Comparison of ENCODE assay signal across 20 mouse cellular contexts in the genomic region with DNA sequence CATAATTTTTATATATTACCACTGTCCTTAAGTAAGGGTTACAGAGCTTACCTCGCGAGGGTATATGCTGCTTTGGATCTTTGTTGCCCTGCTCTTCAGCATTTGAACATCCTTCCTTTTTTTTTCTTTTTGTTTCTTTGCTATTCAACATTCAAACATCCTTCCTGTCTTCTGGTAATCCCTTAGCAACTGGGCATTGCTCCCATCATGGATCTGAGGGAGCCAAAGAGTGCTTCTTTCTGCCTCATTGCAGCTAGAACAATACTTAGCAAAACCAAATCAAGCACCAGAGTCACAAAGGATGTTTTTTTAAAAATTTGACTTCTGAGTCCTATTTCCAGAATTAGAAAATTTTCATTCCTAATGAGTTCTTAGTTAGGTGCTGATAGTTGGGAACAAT. TPM values are rescaled to one million over a fixed set of nuclear protein-coding genes. Genes with fewer than 3 reads are reported as not detected.
DNase-seq lines count a peak whose midpoint lies in the region; ATAC-seq and TF ChIP-seq lines count a peak whose summit lies in the region.
"Had no signal": no experiment of that assay in that cellular context is flagged by ENCODE, and none has a peak within 500 bp of the region (broad histone marks: within the 10 kb centered on the region; RNA-seq: fewer than 3 reads in every experiment).

No protein-coding gene starts in this region.

- no peak overlapping the region for H3K4me2 ChIP-seq in hindbrain, embryonic 16.5 days (ENCODE audit: low read length)
- H3K4me2 ChIP-seq in hindbrain, embryonic 12.5 days (replicated peaks): no peak overlapping the region
- H3K4me2 ChIP-seq: embryonic facial prominence, embryonic 15.5 days; heart, embryonic 13.5 days had no signal

- 70% methylated on average over 2 of the region's 2 CpGs for WGBS in hindbrain, embryonic 16.5 days
- WGBS in hindbrain, embryonic 12.5 days: 92% methylated on average over 2 of the region's 2 CpGs

- no peaks in the 10 kb centered on the region for H3K9me3 ChIP-seq in hindbrain, embryonic 16.5 days (ENCODE audit: control insufficient read depth, low read length)
- no peaks in the 10 kb centered on the region for H3K9me3 ChIP-seq in hindbrain, embryonic 12.5 days (replicated peaks)
- H3K9me3 ChIP-seq: embryonic facial prominence, embryonic 15.5 days; forebrain, embryonic 10.5 days; heart, embryonic 13.5 days had no signal

- H3K27ac ChIP-seq in hindbrain, embryonic 16.5 days (ENCODE audit: low read depth, low read length): no peak overlapping the region
- H3K27ac ChIP-seq in hindbrain, embryonic 12.5 days: no peak overlapping the region
- H3K27ac ChIP-seq: embryonic facial prominence, embryonic 15.5 days; forebrain, embryonic 10.5 days; heart, embryonic 13.5 days had no signal

- no peak for TF ChIP-seq CTCF in brain, embryonic 14.5 days (IDR thresholded peaks at IDR 0.05; ENCODE audit: borderline replicate concordance, extremely low read depth, insufficient read depth, insufficient read length)

- H3K4me3 ChIP-seq in hindbrain, embryonic 16.5 days (ENCODE audit: low read length): no peak overlapping the region
- no peak overlapping the region for H3K4me3 ChIP-seq in hindbrain, embryonic 12.5 days
- H3K4me3 ChIP-seq: embryonic facial prominence, embryonic 15.5 days; erythroblast, embryonic 14.5 days; forebrain, embryonic 10.5 days; heart, embryonic 13.5 days had no signal

- intact Hi-C loops in left cerebral cortex, postnatal 4 days (cut with DNase I): no loop called here

- H3K36me3 ChIP-seq in hindbrain, embryonic 16.5 days (ENCODE audit: control insufficient read depth, insufficient read depth, low read length): no peaks in the 10 kb centered on the region
- no peaks in the 10 kb centered on the region for H3K36me3 ChIP-seq in hindbrain, embryonic 12.5 days
- H3K36me3 ChIP-seq: embryonic facial prominence, embryonic 15.5 days; forebrain, embryonic 10.5 days; heart, embryonic 13.5 days had no signal

- no peak for TF ChIP-seq POLR2A in brain, embryonic 14.5 days (IDR thresholded peaks at IDR 0.05; ENCODE audit: borderline replicate concordance, extremely low read depth, insufficient read depth, insufficient read length, poor library complexity, severe bottlenecking)

- H3K9ac ChIP-seq in hindbrain, embryonic 16.5 days (ENCODE audit: low read depth, low read length): no peak overlapping the region
- no peak overlapping the region for H3K9ac ChIP-seq in hindbrain, embryonic 12.5 days
- H3K9ac ChIP-seq: embryonic facial prominence, embryonic 15.5 days; heart, embryonic 13.5 days had no signal

- ATAC-seq in hindbrain, embryonic 16.5 days: 0 out of 2 replicates have a peak, but pooled peaks have one; percentile 56
- ATAC-seq in hindbrain, embryonic 12.5 days (ENCODE audit: low FRiP score): no peak
- ATAC-seq: activated CD4-positive, CD25-positive, alpha-beta regulatory T cell, adult 4 months; forebrain, embryonic 14.5 days; intestine, embryonic 16.5 days; Patski had no signal

- no peaks in the 10 kb centered on the region for H3K4me1 ChIP-seq in hindbrain, embryonic 16.5 days (ENCODE audit: control insufficient read depth, insufficient read depth, low read depth, low read length)
- H3K4me1 ChIP-seq in hindbrain, embryonic 12.5 days: no peaks in the 10 kb centered on the region
- H3K4me1 ChIP-seq: embryonic facial prominence, embryonic 15.5 days; forebrain, embryonic 10.5 days; heart, embryonic 13.5 days had no signal

- no peaks in the 10 kb centered on the region for H3K27me3 ChIP-seq in hindbrain, embryonic 16.5 days (replicated peaks; ENCODE audit: control insufficient read depth, insufficient read depth, low read length)
- H3K27me3 ChIP-seq in hindbrain, embryonic 12.5 days: no peaks in the 10 kb centered on the region
- H3K27me3 ChIP-seq: embryonic facial prominence, embryonic 15.5 days; heart, embryonic 13.5 days; Patski had no signal

- peak; percentile 47 to 63 for DNase-seq in cerebellum, postnatal 10 days
- no peak for DNase-seq in cerebellum, adult 8-10 months
- peak; percentile 29 for DNase-seq in left cerebral cortex, postnatal 4 days
- DNase-seq in left cerebral cortex, adult 18-20 months (ENCODE audit: low spot score in 2 of 2): no peak
- peak; percentile 26 for DNase-seq in brain, embryonic 14.5 days (ENCODE audit: low read depth)
- DNase-seq: adrenal gland, postnatal 14 days; cerebellum, adult 2 months; embryo, embryonic 11 days; gastrocnemius, postnatal 14 days; heart, postnatal 36 days had no signal

RNA-seq across cellular contexts. Expression of gene Gm9833, which starts 24.8 kb away (rescaled TPM):
- polyA plus RNA-seq in hindbrain, embryonic 16.5 days (2015; fragmentation: Nextera tagmentation; extraction: Ambion mirVana): 7.2 and 7.6 TPM in 2 replicates
- polyA plus RNA-seq in hindbrain, embryonic 12.5 days (2016; fragmentation: Nextera tagmentation; extraction: Ambion mirVana): 7.9 and 9.8 TPM in 2 replicates
- 10 to 100 TPM; 23.2 to 24.3 TPM for total RNA-seq in left cerebral cortex, postnatal 4 days (2021)
- total RNA-seq in left cerebral cortex, adult 18-20 months (2021): 10 to 100 TPM in 1 of 2 experiments, 1 to 10 TPM in 1; 8.2 to 11.2 TPM
- 6.0 and 11.8 TPM in 2 replicates for polyA plus RNA-seq in brain, embryonic 14.5 days (2012; rRNA removed)

Comparison
In these comparisons a context has a peak if more than half of its experiments do, and no peak if none do; other contexts are left out.
1. DNase-seq: peak in cerebellum, postnatal 10 days (2 of 2), left cerebral cortex, postnatal 4 days (single experiment) and brain, embryonic 14.5 days (single experiment); none in cerebellum, adult 8-10 months (single experiment) and left cerebral cortex, adult 18-20 months (0 of 2).